Mouse (Mus musculus) bone marrow macrophage, adult 2 months (primary cell): ENCODE results near the gene Clec4a3.

Source experiments
- CTCF ChIP-seq: IDR thresholded peaks from 2 replicates; pipeline ENCODE4 v1.5.1; 2012; ENCODE audit warnings: low read depth, mild to moderate bottlenecking, low read length, moderate library complexity
- POLR2A ChIP-seq: IDR thresholded peaks from 2 replicates; pipeline ENCODE4 v1.6.1; 2012; ENCODE audit warnings: mild to moderate bottlenecking, low read depth, low read length, borderline replicate concordance

GRCm38 (mm10) chr6:122919922-122920321, 32.4 kb upstream of the Clec4a3 start:
- TF ChIP-seq CTCF (no peak), POLR2A (no peak)
